Mouse (Mus musculus) v-Abl transformed pro-B cells (cell line): Measurements from ENCODE around the gene Gfra4.
"Not testable (repeated sequence)": the region's sequence is repeated elsewhere in the genome, so short reads cannot be mapped to it uniquely, and the experiment has no call there.

Source experiments
- in situ Hi-C, 2 experiments: fragments of 400-800 bp; cut with MboI; formaldehyde crosslinking; loops; one replicate each; pipeline ENCODE4 v1.15.1; 2025; ENCODE audit not compliant: unreplicated experiment in 2 of 2

The Gfra4 gene

DNA sequence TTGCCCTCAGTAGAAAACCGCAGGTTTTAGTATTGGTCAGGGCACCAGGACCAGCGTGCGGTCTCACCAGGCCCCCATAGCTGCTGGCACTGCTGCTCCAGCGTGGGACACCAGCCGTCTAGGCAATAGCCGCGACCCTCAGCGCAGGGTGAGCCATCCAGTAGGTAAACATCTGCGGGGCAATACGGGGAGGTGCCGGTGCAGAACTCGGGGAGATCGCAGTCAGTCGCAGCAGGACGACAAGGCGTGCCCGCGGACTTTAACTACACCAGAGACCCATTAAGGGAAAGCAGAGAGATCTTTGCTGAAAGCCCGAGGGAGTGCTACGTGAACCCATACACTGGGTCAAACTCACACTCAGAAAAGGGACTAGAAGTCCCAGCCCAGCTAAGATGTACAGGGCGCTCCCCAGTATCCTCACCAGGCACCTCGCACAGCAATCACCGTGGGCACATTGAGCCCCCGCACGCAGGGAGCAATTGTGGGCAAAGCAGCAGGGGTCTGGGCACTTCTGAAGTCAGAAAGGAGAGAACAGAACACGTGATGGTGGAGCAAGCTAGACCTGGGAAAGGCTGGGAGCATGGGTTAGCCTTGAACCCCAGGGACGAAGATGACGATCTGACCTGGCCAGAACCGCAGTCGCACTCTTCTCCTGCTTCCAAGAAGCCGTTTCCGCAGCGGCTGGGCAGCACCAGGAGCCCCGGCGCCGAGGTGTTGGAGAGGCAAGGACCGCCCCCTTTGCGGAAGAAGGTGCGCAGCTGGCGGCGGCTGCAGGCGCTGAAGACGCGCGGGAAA lies 11.2 kb upstream of the Gfra4 start:
- in situ Hi-C loops: loop anchor here (10.0 kb wide), 2 partner anchors 201 to 361 kb away; no protein-coding TSS in a partner anchor

DNA sequence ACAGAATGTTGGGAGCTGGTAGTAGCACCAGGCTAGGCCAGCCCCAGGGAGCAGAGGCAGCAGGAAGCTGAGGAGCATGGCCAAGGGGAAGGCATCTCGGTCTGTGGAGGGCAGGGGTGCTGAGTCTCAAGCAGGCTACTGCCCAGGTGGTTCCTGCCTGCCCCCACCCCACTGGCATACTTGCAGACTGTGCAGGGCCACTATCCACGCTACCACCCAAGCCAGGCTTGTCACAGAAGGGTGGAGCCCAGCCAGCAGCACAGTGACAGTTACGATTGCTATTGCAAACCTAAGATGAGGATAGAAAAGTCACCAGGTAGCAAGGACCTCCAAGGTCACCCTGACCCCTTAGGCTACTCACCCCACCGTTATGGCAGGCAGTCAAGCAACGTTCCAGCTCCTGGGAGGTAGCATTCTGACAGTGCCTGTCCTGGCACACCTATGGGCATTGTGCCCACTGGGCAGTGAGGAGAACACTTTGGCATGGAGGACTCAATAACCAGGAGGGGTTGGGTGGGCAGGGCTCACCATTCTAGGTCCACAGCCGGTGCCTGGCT lies 10.1 kb upstream of the Gfra4 start:
- in situ Hi-C loops: loop anchor here (10.0 kb wide), 2 partner anchors 202 to 362 kb away; no protein-coding TSS in a partner anchor

DNA sequence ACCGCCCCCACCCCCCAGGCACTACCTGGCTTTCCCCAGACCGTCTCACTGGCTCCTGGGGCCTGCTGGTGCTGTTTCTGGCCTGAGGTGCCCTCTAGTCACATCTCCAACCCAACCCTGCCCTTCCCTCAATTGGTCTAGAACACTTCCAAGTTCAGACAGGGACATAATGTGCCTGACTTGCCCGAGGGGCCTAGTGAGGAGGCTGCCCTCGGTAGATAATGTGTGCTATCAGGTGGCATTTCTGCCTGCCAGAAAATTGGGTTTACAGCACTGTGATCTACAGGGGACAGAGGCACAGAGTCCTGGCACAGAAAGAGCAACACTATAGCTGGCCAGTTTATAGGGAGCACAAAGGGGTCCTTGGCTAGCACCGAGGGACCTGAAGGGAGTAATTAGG lies 9.2 kb upstream of the Gfra4 start:
- in situ Hi-C loops: loop anchor here (10.0 kb wide), 2 partner anchors 203 to 363 kb away; no protein-coding TSS in a partner anchor

DNA sequence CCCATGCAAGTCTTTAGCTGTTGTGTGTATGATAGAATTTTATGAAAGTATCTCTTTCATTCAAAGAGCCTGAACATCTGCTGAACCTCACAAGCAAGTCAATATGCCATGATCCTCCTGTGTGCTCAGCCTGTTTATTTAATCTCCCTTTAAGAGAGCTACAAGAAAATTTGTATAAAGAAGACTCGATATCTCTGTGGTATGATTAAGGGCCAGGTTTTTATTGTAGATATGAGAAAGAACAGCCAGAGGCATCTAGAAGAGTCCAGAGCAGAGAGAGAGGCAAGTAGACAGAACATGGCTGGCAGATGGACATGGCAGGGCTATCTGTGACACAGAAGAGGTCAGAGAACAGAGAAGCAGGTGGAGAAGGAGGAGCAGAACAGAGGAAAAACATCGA lies 3.1 kb upstream of the Gfra4 start:
- in situ Hi-C loops: no loop called here

DNA sequence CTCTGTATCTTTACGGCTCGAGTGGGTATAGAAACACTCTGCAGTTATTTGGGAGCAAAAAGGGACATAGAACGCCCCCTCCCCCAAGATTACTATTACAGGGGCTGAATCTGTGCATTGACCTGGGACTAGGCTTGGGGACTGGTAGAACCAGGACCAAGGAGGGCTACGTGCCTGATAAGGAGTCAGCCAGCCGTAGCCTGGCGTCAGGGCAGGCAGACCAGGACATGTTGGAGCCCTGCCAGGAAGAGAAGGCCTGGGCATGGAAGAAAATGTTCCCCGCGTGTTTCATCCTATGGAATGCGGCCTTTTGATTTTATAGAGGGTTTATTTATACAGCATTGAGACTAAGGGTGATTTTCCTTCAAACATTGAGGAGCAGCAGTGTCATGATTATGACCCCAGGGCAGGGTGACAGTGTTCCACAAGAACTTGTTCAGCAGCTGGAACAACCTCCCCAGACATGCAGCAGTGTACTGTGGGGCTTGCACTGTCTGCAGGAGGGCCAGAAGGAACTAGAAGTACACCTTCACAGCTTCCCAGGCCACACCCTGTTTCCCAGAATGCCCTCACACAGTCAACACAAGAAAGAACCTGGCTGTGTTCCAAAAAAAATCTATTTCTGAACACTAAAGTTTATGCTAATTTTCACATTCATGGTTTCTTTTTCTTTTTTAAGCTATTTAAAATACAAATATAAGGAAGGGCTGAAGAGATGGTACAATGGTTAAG lies 2.3 kb upstream of the Gfra4 start:
- in situ Hi-C loops: no loop called here

DNA sequence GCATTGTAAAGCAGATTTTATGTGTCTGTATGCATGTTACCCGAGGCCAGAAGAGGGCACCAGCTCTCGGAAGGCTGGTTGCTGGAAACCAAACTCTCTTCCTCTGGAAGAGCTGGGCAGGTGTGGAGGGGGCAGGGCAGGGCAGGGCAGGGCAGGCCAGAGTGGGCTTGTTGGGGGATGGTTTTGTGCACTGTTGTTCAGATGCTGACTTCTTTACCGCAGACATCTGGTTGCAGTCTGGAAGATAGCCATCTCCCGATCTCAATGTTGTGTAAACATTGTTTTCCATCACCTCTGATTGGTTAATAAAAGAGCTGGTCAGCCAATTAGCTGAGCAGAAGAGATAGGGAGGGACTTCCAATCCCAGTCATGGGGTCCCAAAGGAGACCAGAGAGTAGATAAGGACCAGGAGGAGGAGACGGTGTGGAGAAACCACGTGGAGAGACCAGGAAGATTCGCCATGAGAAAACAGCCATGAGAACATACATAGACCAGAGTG lies 1.5 kb upstream of the Gfra4 start:
- in situ Hi-C loops: no loop called here

DNA sequence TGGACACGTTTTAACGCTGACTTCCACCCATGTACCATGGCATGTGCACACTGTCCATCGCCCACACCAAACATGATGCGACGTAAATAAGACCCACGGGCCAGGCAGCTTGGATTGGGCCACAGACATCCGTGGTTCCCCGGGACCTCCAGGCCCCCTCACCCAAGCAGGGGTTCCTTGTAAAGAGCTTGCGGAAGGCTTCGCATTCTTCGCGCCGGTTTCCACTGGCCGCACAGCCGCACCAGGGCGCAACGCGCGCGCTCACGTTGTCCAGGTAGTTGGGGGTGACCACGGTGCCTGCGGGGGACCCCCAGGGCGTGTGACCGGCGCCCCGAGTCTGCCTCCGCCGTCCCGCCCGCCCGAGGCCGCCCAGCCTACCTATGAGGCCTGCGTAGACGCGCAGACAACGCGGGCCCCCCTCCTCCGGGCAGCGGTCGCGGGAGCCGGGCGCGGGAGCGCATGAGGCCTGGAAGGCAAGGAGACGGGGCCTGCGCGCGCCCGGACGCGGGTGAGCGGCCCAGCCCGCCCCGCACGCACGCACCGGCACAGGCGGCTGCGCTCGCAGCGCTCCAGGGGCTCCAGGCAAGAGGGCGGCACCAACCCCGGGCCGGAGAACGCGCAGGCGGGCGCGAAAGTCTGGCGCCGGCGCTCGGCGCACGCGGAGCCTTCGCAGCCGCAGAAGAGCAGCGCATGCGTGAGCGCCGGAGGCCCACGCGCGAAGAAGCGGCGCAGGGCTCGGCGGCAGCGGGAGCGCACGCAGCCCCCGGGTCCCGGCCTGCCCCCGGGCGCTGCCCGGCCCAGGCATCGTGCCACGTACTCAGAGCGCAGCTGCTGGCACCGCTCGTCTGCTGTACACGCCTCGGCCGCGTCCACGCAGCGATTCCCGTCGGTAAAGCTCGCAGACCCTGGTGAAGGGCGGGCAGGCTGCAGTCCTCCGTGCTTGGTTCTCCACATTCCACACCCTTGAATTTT lies 1.7 kb downstream of the Gfra4 start:
- in situ Hi-C loops: no loop called here

DNA sequence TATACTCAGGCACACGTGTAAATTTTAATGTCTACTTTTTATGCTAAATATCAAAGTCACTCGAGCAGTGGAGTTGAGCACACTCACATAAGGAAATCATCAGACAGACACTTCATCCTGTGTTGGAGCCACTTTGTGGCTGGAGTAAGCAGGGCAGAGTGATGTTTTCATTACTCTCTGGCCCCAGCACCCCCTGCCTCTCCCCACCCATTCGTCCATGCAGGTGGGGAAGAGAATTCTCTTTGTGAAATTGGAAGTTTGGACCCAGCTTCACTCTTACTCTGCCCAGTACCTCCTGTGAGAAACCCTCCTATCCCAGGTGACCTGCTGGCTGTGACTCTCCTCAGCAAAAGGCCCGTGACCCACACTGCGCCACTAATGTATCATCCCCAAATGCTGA lies 4.2 kb downstream of the Gfra4 start:
- in situ Hi-C loops: no loop called here

DNA sequence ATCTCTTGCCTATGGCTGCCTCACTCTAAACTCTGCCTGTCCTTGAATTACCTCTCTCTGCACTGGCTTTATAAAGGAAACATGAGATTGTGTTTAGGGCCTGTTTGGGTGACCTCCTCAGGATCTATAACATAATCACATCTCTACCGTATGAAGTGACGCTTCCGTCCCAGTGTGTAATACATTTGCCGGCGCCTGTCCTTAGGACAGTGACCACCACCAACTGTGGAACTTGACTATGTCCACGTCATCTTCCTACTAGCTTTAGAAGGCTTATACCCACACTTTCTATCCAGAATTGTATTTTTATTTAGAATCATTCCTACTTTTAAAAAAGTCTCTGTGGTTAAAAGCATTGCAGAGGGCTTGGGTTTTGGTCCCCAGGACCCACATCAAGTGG lies 4.7 kb downstream of the Gfra4 start:
- in situ Hi-C loops: no loop called here

DNA sequence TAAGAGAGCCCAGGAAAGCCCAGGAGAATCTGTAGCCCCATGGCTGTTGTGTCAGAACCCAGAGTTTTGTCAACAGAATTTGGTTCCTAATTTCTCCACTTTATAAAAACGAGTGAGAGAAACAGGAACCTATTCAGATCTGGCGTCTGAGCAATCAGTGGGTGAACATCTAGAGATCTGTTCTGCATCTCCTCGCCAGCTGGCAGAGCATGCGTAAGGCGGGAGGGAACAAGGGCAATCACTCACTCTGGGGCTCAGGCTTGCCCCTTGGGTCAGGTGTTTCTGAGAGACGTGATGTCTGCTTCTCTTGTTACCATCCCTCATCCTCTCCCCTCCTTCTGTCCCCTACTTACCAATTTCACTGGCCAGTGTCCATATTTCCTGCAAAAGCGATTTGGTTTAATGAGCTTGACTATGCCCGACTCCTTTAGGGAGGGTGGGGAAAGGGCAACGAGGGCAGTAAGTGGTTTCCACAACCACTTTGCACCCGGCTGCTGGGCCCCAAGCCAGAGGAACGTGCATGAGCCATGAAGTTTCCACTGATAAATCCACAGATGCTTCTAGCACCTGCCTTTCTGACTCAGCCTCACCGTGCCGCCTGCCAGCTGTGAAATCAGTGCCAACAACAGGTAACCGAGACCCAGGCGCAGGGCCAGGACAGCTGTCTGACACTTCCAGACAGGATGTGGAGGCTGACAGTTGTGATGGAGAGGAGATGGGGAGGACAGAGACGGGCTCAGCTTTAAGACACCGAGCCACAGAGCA lies 5.5 kb downstream of the Gfra4 start:
- in situ Hi-C loops: no loop called here

DNA sequence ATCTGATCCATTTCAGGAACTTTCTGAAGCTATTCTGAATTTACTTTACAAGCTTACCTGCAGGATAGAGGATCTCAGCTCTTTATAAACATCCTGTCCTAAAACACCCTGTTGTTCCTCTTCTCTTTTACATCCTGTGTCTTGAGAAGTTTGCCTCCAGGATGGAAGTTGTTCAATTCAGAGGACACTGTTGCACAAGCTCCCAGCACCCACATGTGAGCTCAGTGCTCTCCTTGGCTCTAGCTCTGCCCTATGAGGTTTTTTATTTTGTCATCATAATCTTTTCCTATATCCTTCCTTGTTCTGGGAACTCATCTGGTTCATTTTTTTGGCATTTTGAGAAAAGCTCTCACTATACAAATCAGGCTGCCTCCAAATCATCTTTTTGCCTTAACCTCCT lies 6.1 kb downstream of the Gfra4 start:
- in situ Hi-C loops: no loop called here

DNA sequence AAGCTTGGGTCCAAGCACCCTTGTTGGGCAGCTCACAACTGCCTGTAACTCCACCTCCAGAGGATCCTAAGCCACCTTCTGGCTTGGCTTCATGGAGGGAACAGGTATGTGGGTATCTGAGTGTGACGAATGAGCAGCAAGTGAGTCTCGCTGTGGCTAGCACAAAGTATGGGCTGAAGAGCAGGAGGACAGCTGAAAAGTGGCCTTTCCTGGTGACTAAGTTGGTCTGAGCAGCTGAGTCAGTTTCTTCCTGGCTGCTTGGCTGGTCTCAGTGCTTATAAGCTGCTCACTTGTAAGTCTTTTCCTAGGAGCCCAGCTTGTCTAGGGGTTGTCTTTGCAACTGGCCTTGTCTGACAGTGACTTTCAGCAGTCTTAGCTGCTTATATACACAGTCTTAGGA lies 6.5 kb downstream of the Gfra4 start:
- in situ Hi-C loops: no loop called here

DNA sequence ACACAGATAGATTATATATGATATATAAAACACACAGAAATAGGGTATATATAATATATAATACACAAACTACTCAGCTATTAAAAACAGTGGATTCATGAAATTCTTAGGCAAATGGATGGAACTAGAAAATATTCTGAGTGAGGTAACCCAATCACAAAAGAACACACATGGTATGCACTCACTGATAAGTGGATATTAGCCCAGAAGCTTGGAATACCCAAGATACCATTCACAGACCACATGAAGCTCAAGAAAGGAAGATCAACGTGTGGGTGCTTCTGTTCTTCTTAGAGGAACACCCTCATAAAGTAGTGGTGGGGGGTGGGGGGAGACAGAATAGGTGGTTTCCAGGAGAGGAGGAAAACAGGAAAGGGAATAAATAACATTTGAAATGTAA lies 11.5 kb downstream of the Gfra4 start:
- in situ Hi-C loops: not testable (repeated sequence)

DNA sequence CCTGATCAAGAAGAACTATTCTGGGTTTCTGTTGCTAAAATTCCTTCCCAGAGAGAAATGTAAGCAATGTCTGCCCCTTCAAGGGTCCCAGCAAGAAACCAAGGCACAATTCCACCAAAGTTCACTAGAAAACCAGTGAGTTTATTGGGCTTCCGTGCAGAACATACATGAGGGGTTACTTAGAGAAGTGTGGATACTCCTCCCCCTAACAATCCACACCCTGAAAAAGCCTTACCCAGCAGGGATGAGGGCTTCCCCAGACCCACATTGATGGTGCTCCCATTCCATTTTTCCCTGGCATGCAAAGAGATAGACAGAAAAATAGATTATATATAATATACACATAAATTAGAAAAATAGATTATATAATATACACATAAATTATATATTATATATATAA lies 11.9 kb downstream of the Gfra4 start:
- in situ Hi-C loops: no loop called here

DNA sequence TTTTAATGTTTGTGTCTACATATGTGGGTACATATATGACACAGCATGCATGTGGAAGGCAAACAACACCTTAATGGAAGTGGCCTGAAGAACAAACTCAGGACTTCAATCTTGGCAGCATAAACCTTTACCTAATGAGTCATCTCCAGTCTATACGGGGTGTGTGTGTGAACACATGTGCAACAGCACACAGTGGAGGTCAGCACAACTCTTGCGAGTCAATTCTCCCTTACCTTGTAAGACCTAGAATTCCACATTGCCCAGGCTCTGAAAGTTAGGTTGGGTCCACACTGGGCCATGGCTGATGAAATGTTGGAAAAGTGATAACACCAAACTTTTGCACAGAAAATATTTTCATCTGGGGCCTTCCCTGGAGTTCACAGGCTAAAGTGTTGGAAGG lies 12.3 kb downstream of the Gfra4 start:
- in situ Hi-C loops: no loop called here

DNA sequence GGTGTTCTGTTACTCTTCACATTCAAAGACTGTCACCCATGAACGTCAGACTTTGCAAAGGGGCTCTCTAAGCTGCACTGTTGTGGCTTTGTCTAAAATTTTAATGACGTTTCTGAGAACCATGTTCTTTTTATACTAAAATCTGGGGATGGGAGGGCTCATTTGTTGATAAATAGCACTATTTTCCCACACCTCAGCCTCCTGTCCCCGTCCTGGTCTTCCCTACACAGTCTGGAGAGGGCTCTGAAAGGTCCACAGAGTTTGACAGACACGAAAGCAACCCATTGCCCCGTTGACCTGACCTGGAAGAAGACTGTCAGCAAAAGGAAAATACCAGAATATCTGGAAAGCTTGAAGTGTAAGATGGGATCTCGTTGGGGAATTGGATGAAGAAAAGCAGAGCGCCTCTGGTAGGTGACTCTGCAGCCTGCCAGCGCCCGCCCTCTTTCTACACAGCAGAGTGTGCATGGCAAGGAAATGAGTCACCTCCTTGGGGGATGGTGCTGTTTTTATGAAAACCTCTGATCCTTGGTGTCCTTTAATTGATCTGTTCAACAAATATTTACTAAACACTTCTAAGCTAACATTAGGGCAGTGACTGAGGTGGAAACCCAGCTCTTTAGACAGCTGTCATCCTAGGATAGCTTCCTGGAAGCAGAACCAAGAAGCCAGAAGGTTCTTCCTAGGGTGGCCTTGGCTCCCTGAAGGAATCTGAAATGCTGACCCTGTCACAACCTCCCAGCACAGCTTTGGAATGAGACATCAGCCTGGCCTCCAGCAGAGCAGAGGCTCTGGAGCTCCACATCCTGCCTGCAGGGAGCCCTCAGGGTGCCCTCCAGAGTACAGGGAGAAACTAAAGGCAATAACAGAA lies 13.6 kb downstream of the Gfra4 start:
- in situ Hi-C loops: no loop called here

DNA sequence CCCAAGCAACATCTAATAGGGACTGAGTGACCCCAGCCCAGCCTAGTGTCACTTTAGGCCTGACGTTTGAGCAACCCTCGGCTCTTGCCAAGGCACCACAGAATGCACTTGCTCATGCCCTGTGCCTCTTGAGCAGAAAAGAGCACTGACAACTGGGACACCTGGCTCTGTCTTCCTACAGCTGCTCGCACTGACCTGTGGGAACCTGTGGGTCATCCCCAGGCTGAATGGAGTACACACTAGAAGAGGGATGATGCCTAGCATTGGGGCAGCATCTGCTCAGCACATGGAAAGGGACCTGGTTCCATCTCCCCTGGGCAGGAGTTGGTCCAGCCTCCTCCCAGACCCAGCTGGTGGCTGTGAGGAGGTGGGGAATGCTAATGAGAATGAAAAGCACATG lies 15.9 kb downstream of the Gfra4 start:
- in situ Hi-C loops: no loop called here

DNA sequence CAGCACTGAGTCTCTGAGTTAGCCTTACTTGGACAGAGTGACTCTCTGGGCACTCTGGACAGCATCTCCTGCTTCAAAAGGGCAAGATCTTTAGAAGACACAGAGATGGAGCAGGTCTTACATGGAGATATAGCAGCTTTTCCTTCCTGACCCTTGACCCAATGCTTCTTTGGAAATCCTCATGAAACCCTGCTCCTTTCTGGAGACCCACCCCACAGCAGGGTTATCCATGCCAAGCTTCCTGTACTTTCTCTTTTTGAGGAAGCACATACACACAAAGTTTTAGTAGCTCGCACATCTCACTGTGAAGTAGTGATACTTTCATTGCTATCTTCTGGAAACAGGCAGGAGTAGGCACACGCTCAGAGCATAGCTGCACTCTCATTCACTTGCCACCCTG lies 17.7 kb downstream of the Gfra4 start:
- in situ Hi-C loops: no loop called here

DNA sequence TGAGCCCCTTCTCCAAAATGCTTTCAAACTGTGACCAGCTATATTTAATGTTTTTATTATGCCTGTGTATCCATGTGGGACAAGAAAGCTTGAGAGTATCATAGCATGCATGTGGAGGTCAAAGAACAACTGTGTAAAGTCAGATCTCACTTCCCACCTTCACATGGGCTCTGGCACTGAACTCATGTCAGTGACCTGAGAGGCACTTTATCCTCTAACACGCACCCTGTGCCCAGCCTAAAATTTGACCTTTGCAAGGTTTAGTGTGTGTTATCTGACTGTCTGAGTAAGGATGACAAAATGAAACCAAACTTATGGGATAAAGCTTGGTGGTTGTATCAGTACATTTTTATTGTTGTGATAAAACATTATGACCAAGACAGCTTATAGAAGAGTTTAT lies 32.3 kb downstream of the Gfra4 start:
- in situ Hi-C loops: no loop called here
